Mouse (Mus musculus): Measurements from ENCODE around the gene Dennd2c. TPM values are rescaled to one million over a fixed set of nuclear protein-coding genes. Genes with fewer than 3 reads are reported as not detected.
"Not testable (repeated sequence)": the region's sequence is repeated elsewhere in the genome, so short reads cannot be mapped to it uniquely, and the experiment has no call there.

Dennd2c gene
- polyA plus RNA-seq, 1 experiment from 2014 or later = 1.8 TPM

GRCm38 (mm10) chr3:103127721-103128120 is 25.3 kb downstream of the Dennd2c start:
- 77% methylated on average over 5 of the region's 5 CpGs for WGBS
- H3K27ac ChIP-seq (replicated peaks) = no peak overlapping the region

GRCm38 (mm10) chr3:103128251-103128650 is 25.8 kb downstream of the Dennd2c start:
- H3K27me3 ChIP-seq (ENCODE audit: low read depth, poor library complexity, severe bottlenecking) = no peaks in the 10 kb centered on the region
- DNase-seq (ENCODE audit: low spot score) = no peak
- H3K4me3 ChIP-seq = no peak overlapping the region
- H3K9me3 ChIP-seq (replicated peaks) = no peaks in the 10 kb centered on the region
- WGBS = 42% methylated on average over 4 of the region's 4 CpGs
- no peak overlapping the region for H3K27ac ChIP-seq (replicated peaks)
- peaks cover 33% of the 10 kb centered on the region for H3K4me1 ChIP-seq
- no peaks in the 10 kb centered on the region for H3K36me3 ChIP-seq

More at GRCm38 (mm10) chr3:103127721-103128120, 25.3 kb downstream of the Dennd2c start:
- Histone ChIP-seq H3K27me3 (ENCODE audit: low read depth, poor library complexity, severe bottlenecking) (no peaks in the 10 kb centered on the region), H3K4me3 (no peak overlapping the region), H3K4me1 (peaks cover 33% of the 10 kb centered on the region), H3K36me3 (no peaks in the 10 kb centered on the region), H3K9me3 (replicated peaks) (no peaks in the 10 kb centered on the region)
- DNase-seq (ENCODE audit: low spot score) = no peak

- no peaks in the 10 kb centered on the region for H3K36me3 ChIP-seq
- H3K4me3 ChIP-seq = no peak overlapping the region
- 89% methylated on average over 8 of the region's 8 CpGs for WGBS
- H3K27me3 ChIP-seq (ENCODE audit: low read depth, poor library complexity, severe bottlenecking) = no peaks in the 10 kb centered on the region
- no peak for DNase-seq (ENCODE audit: low spot score)
- no peaks in the 10 kb centered on the region for H3K9me3 ChIP-seq (replicated peaks)
- H3K27ac ChIP-seq (replicated peaks) = 0 out of 2 replicates have a peak overlapping the region, but pooled peaks have one; percentile 63
- peaks cover 33% of the 10 kb centered on the region for H3K4me1 ChIP-seq
Observed at GRCm38 (mm10) chr3:103129367-103130159, 27.2 kb downstream of the Dennd2c start.

- peaks cover 33% of the 10 kb centered on the region for H3K4me1 ChIP-seq
- H3K9me3 ChIP-seq (replicated peaks) = no peaks in the 10 kb centered on the region
- no peaks in the 10 kb centered on the region for H3K36me3 ChIP-seq
- no peak for DNase-seq (ENCODE audit: low spot score)
- H3K27ac ChIP-seq (replicated peaks) = peak overlapping the region; percentile 63; the same call in 1 of the 2 replicates
- no peaks in the 10 kb centered on the region for H3K27me3 ChIP-seq (ENCODE audit: low read depth, poor library complexity, severe bottlenecking)
- H3K4me3 ChIP-seq = no peak overlapping the region
- 66% methylated on average over 6 of the region's 6 CpGs for WGBS
Observed at GRCm38 (mm10) chr3:103130236-103130751, 27.9 kb downstream of the Dennd2c start.

GRCm38 (mm10) chr3:103133098-103133497 is 30.7 kb downstream of the Dennd2c start:
- 91% methylated on average over 10 of the region's 10 CpGs for WGBS
- Histone ChIP-seq H3K9me3 (replicated peaks) (no peaks in the 10 kb centered on the region), H3K27me3 (ENCODE audit: low read depth, poor library complexity, severe bottlenecking) (no peaks in the 10 kb centered on the region), H3K4me1 (peaks cover 17% of the 10 kb centered on the region), H3K4me3 (no peak overlapping the region), H3K27ac (replicated peaks) (no peak overlapping the region), H3K36me3 (no peaks in the 10 kb centered on the region)
- no peak for DNase-seq (ENCODE audit: low spot score)

- H3K9me3 ChIP-seq (replicated peaks) = no peaks in the 10 kb centered on the region
- no peak for DNase-seq (ENCODE audit: low spot score)
- 88% methylated on average over 4 of the region's 4 CpGs for WGBS
- no peaks in the 10 kb centered on the region for H3K4me1 ChIP-seq
- H3K36me3 ChIP-seq = no peaks in the 10 kb centered on the region
- H3K27me3 ChIP-seq (ENCODE audit: low read depth, poor library complexity, severe bottlenecking) = no peaks in the 10 kb centered on the region
- no peak overlapping the region for H3K4me3 ChIP-seq
- H3K27ac ChIP-seq (replicated peaks) = no peak overlapping the region
Observed at GRCm38 (mm10) chr3:103136414-103137077, 34.1 kb downstream of the Dennd2c start.

GRCm38 (mm10) chr3:103139047-103139446 is 36.6 kb downstream of the Dennd2c start:
- Histone ChIP-seq H3K4me1 (no peaks in the 10 kb centered on the region), H3K36me3 (no peaks in the 10 kb centered on the region), H3K4me3 (no peak overlapping the region), H3K27me3 (ENCODE audit: low read depth, poor library complexity, severe bottlenecking) (no peaks in the 10 kb centered on the region), H3K27ac (replicated peaks) (no peak overlapping the region), H3K9me3 (replicated peaks) (no peaks in the 10 kb centered on the region)
- 81% methylated on average over 8 of the region's 8 CpGs for WGBS
- no peak for DNase-seq (ENCODE audit: low spot score)

- DNase-seq (ENCODE audit: low spot score); H3K4me3 ChIP-seq; H3K9me3 ChIP-seq (replicated peaks); H3K27me3 ChIP-seq (ENCODE audit: low read depth, poor library complexity, severe bottlenecking); H3K27ac ChIP-seq (replicated peaks); H3K4me1 ChIP-seq; H3K36me3 ChIP-seq: not testable (repeated sequence)
- 74% methylated on average over 11 of the region's 11 CpGs for WGBS
Observed at GRCm38 (mm10) chr3:103140095-103140838, 37.9 kb downstream of the Dennd2c start.

- Histone ChIP-seq H3K9me3 (replicated peaks) (no peaks in the 10 kb centered on the region), H3K4me1 (peaks cover 5% of the 10 kb centered on the region), H3K27me3 (ENCODE audit: low read depth, poor library complexity, severe bottlenecking) (no peaks in the 10 kb centered on the region), H3K36me3 (no peaks in the 10 kb centered on the region), H3K4me3 (no peak overlapping the region), H3K27ac (replicated peaks) (no peak overlapping the region)
- 93% methylated on average over 11 of the region's 11 CpGs for WGBS
- DNase-seq (ENCODE audit: low spot score) = no peak
Observed at GRCm38 (mm10) chr3:103141287-103141686, 38.9 kb downstream of the Dennd2c start.

GRCm38 (mm10) chr3:103142366-103142765 is 40.0 kb downstream of the Dennd2c start:
- H3K36me3 ChIP-seq = no peaks in the 10 kb centered on the region
- H3K4me3 ChIP-seq = no peak overlapping the region
- H3K9me3 ChIP-seq (replicated peaks) = no peaks in the 10 kb centered on the region
- DNase-seq (ENCODE audit: low spot score) = no peak
- H3K27ac ChIP-seq (replicated peaks) = no peak overlapping the region
- 92% methylated on average over 10 of the region's 10 CpGs for WGBS
- H3K27me3 ChIP-seq (ENCODE audit: low read depth, poor library complexity, severe bottlenecking) = no peaks in the 10 kb centered on the region
- peaks cover 9% of the 10 kb centered on the region for H3K4me1 ChIP-seq

GRCm38 (mm10) chr3:103145336-103145735 is 42.9 kb downstream of the Dennd2c start:
- WGBS = 70% methylated on average over 2 of the region's 2 CpGs
- peaks cover 9% of the 10 kb centered on the region for H3K4me1 ChIP-seq
- H3K36me3 ChIP-seq = no peaks in the 10 kb centered on the region
- no peaks in the 10 kb centered on the region for H3K27me3 ChIP-seq (ENCODE audit: low read depth, poor library complexity, severe bottlenecking)
- H3K9me3 ChIP-seq (replicated peaks) = no peaks in the 10 kb centered on the region
- H3K27ac ChIP-seq (replicated peaks) = no peak overlapping the region
- H3K4me3 ChIP-seq = no peak overlapping the region
- no peak for DNase-seq (ENCODE audit: low spot score)

GRCm38 (mm10) chr3:103145791-103146190 is 43.4 kb downstream of the Dennd2c start:
- Histone ChIP-seq H3K9me3 (replicated peaks) (no peaks in the 10 kb centered on the region), H3K27me3 (ENCODE audit: low read depth, poor library complexity, severe bottlenecking) (no peaks in the 10 kb centered on the region), H3K4me3 (no peak overlapping the region), H3K4me1 (peaks cover 9% of the 10 kb centered on the region), H3K27ac (replicated peaks) (no peak overlapping the region), H3K36me3 (no peaks in the 10 kb centered on the region)
- DNase-seq (ENCODE audit: low spot score) = no peak
- WGBS = 82% methylated on average over 4 of the region's 4 CpGs

Measured in midbrain, embryonic 10.5 days (tissue).